Mouse (Mus musculus) retina, adult 2 months (tissue): ENCODE measurements around the gene Pde9a.

Source experiments
- DNase-seq: peaks from one replicate; pipeline ENCODE4 v3.0.0-alpha.2; 2012; ENCODE audit warnings: low read depth, low spot score

The Pde9a gene

DNA sequence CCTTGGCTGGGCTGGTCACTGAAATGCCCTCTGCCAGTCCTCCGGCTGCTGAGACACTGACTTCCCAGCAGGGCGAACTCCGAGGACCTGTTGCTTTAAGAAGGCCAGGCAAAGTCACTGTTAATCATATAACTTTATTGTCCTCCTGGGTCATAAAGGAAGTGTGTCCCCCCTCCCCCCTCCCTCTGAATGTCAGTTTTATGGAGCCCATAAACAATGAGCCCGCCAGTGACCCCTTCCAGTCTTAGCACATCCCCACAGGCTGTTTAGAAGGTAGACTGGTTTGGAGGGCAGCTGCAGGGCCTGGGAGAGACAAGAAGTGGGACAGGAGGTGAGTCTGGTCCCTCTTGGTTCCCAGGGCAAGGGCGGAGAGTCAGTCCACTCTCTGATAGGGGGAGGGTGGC lies 46.9 kb downstream of the Pde9a start:
- no peak for DNase-seq

DNA sequence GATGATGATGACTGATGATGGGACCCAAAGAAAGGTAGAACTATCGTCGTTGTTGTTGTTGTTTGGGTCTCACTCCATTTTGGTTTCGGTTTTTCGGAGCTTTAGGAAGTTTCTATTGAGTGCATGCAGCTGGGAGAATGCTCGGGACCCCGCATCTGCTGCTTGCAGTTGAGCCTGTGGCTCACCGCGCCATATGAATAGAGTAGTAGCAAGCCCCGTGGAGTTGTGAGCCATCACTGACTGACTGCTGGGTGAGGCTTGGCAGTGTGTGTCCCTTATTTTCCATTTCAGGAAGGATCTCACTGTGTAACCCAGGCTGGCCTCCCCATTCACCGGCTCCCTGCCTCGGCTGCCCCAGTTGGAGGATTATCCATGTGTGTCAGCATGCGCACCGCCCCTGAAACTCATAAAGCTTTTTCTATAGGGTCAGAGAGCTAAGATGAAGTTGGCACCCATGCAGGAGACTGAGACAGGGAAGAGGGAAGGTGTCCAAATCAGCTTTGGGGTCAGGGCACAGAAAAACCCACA lies 47.5 kb downstream of the Pde9a start:
- DNase-seq = no peak

DNA sequence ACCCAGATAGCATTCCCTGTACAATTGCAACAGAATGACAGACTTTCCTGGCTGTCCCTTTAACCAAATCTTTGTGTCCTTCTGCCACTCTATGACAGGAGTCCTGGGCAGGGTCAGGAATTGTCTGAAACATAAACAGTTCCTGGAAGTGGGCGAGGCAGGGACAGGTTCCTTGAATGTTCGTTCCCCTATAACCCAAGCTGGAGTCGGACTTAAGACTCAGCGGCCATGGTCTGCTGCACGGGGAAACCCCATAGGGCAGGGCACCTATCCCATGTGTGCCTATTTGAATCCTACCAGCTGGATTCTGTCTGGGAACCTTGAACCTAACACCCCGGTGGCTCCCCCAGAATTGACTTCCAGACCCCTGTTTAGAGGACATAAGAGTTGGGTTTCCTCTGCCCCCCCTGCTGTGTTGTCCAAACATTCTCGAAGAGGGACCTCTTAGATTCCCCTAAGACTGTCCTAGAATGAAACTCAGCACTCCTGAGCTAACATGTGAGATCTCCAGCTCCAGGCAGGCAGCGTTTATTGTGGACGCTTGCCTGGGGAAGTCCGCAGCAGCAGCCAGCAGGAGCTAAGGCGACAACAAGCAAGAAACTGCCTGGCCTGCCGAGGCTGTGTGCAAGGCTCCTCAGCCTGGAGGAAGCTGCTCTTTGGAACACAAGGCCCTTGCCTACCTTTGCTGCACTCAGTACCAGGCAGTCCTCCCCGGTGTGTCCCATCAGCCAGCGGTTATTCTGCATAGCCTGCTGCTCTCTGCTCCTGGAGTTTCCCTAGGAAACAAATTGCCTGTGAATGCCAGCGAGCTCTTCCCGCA lies 48.2 kb downstream of the Pde9a start:
- DNase-seq = no peak

- no peak for DNase-seq
Measured at GRCm38 (mm10) chr17:31434825-31435325, 48.9 kb downstream of the Pde9a start.

DNA sequence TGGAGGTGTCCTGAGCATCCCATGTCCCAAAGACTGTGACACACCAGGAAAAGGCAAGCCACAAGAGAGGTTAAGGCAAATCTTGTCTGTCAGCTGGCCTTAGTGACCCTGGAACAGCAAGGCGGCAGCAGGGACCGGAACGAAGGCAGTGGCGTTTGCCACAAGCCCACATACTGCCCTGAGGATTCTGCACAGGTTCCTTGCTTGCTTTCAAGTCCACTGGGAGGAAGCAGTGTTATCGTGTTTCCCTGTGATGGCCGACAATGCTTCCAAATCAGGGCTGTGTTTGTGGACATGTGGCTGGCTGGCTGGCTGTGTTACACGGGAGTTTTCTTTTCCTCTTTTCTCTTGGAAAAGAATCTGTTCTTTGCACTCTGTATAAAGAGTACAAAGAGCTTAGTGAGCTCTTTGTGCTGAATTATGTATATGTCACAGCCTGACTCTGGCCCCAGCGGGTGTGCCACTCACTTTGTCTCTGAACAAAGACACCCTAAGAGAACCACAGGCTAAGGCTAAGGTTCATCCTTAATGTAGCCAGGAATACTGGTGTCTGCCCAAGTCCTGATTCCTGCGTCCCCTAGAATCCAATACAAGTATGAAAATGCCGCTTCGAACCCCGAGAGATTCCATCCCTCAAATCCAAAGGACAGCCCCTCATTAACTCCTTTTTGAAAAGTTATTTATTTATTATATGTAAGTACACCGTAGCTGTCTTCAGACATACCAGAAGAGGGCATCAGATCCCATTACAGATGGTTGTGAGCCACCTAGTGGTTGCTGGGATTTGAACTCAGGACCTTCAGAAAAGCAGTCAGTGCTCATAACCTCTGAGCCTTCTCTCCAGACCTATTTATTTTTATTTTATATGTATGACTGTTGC lies 50.2 kb downstream of the Pde9a start:
- DNase-seq = no peak

DNA sequence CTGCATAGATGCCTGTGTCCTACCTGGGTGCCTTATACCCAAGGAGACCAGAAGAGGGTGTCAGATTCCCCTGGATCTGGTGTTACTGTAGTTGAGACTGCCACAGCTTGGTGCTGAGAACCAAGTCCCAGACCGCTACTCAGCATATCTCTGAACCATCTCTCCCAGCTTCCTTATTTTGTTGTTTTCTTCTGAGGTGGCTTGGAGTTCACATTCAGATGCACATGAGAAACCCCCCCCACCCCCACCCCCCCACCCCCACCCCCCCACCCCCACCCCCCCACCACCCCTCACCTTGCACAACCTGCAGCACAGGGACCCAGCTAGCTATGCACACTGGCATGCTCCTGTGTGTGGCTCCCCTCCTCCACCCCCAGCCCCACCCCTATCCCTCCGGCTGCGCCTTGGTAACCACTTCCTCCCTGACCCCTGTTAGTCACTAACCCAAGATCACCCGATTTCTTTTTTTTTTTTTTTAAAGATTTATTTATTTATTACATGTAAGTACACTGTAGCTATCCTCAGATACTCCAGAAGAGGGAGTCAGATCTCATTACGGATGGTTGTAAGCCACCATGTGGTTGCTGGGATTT lies 50.9 kb downstream of the Pde9a start:
- no peak for DNase-seq

DNA sequence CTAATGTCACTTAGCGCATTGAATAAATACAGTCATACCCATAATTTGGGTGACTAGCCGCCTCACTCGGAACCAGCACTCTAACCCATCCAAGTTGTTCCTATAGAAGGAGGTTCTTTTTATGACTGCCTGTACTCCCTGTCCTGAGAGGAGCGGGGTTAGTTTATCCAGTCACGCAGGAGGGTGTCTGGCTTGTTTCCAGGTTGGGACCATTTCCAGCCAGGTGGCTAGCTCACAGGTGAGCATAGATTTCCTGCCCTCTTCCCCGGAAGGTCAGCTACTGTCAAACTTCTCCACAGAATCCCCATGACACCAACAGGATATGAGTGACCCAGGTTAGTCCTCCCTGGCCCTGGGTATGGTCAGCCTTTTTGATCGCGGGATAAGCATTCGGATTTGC lies 51.5 kb downstream of the Pde9a start:
- DNase-seq = no peak

- no peak for DNase-seq
Measured at GRCm38 (mm10) chr17:31439978-31440377, 54.0 kb downstream of the Pde9a start.

DNA sequence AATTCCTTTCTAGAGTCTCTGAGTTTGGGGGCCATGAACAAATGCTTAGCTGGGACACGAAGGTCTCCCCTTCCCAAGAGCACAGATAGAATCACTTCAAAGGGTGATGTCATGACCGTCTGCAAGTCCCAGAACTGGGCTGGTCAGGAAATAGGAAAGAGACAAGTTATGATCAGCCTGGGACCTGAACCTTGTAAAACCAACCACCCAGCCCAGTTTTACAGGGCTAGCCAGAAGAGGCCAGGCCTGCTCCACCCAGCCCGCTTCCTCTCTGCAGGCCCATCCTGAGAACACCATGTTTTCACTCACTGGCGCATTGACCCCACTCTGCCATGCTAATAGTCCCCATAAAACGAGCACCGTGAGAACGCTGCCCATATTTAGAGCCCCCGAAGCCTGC lies 56.5 kb downstream of the Pde9a start:
- DNase-seq = no peak

DNA sequence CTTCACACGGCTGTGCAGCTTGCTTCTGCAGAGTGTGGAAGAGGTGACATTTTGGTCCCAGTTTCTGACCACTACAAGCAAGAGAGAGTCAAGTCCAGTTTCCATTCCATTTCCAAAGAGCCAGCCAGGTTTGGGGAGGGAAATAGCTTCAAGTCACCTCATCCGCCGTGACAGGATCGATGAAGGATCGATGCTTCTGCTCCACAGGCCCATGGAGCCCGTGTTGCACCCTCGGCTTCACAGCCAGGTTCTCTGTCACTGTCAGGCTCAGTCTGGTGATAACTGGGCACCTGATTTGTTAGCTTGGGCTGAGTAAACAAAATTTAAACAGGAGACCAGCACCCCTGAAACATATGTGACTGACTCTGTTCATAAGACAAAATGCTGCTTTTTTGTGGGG lies 58.2 kb downstream of the Pde9a start:
- no peak for DNase-seq

DNA sequence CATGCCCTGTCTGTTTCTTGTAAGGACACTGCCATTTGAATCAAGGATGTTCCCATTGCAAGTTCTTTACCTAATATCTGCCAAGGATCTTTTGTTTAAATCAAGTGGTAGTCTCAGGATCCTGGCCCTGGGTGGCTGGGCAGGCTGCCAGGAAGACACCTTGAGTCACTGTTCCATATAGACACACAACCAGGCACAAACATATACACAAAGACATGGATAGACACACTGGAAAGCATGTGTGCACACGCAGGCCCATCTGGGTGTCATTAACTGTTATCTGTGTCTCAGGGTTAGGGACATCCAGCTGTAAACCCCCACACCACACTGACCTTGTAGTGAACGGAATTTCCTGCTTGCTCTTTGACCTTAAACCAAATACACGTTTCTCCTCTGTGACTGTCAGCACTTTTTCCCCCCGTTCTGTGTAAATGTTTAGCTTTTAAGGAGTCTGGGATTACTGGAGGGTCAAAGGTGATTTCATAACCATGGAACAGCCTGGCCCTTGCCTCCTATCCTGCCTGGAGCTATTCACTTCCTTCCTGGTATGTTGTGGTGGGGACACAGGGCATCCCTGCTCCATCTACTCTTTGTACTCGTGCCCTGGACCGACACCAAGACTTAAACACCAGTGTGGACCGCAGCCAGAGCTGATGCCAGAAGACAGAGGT lies 59.2 kb downstream of the Pde9a start:
- no peak for DNase-seq

DNA sequence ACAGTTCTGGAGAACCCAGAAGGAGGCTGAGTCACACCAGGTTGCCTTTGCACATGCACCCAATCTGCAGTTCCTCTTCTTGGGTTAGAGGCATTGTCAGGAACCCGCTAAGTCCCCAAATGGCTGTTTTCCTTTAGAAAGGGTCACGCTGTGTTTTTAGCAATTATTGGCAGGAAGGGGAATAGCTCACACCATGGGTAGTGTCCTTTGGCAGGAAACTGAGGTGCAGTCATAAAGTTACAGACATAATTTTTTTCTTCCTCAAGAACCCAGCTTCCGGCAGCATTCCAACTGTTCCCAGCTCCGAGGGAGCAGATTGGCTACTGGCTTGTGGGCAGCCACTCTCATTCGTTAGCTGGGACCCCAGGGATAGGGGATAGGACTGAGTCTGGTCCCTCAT lies 61.8 kb downstream of the Pde9a start:
- no peak for DNase-seq

DNA sequence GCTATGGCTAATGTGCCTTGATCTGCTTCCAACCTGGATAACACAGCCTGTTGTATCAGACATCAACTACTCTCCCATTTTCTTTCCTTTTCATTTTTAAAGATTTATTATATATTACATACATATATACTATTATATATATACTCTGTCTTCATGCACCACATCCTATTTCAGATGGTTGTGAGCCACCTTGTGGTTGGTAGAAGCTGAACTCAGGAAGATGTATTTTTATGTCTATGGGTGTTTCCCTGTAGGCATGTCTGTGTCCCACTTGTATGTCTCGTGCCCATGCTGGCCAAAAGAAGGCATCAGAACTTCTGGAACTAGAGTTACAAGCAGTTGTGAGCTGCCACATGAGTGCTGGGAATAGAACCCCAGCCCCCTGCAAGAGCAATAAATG lies 62.5 kb downstream of the Pde9a start:
- DNase-seq = no peak

GRCm38 (mm10) chr17:31450206-31450605 lies 64.2 kb downstream of the Pde9a start:
- no peak for DNase-seq

- DNase-seq = no peak
Measured at GRCm38 (mm10) chr17:31451179-31451708, 65.2 kb downstream of the Pde9a start.

- no peak for DNase-seq
Measured at GRCm38 (mm10) chr17:31452816-31453215, 66.8 kb downstream of the Pde9a start.

- DNase-seq = no peak
Measured at GRCm38 (mm10) chr17:31453476-31453875, 67.5 kb downstream of the Pde9a start.

DNA sequence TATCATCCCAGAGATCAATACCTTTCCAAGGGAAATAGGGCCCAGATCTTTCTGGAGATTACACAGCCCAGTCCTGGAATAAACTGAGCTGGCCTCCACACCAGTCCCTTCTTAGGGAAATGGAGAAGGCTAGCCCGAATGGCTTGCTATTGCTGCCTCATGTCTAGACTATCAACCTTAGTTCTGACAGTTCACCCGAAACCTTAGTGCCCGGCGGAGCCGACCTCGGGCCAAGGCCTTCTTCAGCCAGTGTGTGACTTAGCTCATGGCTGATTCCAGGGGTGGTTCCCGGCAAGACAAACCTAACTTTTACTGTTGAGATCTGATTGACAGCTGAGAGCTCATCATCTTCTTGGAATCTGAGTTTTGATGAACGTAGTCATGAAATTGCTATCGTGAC lies 68.0 kb downstream of the Pde9a start:
- DNase-seq = no peak

GRCm38 (mm10) chr17:31456723-31457567 lies 70.9 kb downstream of the Pde9a start:
- DNase-seq = no peak

DNA sequence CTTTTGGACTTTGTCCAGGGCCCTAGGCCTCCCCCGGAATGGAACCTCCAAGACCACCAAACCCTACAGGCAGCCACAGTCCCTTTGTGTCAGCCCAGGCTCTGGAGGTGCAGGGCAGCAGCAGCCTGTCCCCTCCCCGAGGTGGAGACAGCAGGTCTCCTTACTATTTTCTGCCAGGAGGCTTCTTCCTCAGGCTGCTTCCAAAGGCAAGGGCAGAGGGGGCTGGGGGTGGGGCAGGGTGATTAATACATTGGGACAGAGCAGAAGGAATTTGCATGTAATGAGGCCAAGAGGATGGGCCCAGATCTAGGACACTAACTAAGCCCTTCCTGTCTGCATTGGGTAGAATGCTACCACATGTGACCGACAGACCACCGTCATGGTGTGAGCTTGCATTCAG lies 74.4 kb downstream of the Pde9a start:
- DNase-seq = no peak
